Mouse (Mus musculus) liver, postnatal 0 days (tissue): ENCODE data around the gene Mmp10.

Source experiments
- CTCF ChIP-seq: sonication (generic); IDR thresholded peaks from 2 replicates; pipeline ENCODE4 v1.5.1; 2016; ENCODE audit warnings: antibody characterized with exemption, low read depth
- EP300 ChIP-seq: IDR thresholded peaks from 2 replicates; pipeline ENCODE4 v1.6.1; 2016; ENCODE audit warnings: antibody characterized with exemption, low read depth, mild to moderate bottlenecking

DNA sequence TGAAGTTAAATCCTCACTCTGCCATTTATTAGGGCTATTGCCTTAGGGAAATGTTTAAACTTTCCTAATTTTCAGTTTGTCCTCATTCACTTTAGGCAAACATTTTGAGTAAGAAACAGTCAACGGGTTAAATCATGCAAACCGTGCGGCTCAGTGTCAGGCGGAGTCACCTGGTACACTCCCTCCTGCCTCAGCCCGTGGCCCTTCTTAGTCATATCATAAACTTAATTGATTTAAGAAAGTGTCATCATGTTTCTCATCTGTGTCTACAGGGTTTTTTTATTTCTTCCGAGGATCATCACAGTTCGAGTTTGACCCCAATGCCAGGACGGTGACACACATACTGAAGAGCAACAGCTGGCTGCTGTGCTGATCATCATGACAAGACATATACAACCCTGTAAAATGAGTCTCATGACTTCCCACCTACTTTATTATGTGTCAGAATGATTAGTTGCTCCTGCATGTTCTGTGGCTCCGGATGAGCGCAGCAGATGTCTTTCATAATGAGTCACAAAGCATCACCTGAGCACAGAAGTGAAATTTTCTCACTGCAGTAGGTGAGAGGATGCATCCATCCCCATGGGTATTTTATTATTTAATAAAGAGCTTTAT is 7.6 kb downstream of the Mmp10 start:
- TF ChIP-seq CTCF (no peak), EP300 (no peak)
